17 mouse cellular contexts compared by ENCODE assay signal in genomic region chr10:17769856-17770255, GRCm38 (mm10). TPM values are rescaled to one million over a fixed set of nuclear protein-coding genes. Genes with fewer than 3 reads are reported as not detected.
DNase-seq lines count a peak whose midpoint lies in the region; ATAC-seq lines count a peak whose summit lies in the region.
"Had no signal": no experiment of that assay in that cellular context is flagged by ENCODE, and none has a peak within 500 bp of the region (broad histone marks: within the 10 kb centered on the region; RNA-seq: fewer than 3 reads in every experiment).

No protein-coding gene starts in this region.

- no peaks in the 10 kb centered on the region for H3K4me1 ChIP-seq in hindbrain, embryonic 11.5 days (replicated peaks; ENCODE audit: control insufficient read depth, insufficient read depth, low read length)
- no peaks in the 10 kb centered on the region for H3K4me1 ChIP-seq in hindbrain, embryonic 10.5 days (replicated peaks)
- H3K4me1 ChIP-seq in embryonic facial prominence, embryonic 14.5 days (ENCODE audit: control insufficient read depth, insufficient read depth, low read length): peaks cover under 1% of the 10 kb centered on the region; the same call in 1 of the 2 replicates
- H3K4me1 ChIP-seq in limb, embryonic 10.5 days: peaks cover 12% of the 10 kb centered on the region; the same call in 1 of the 2 replicates
- H3K4me1 ChIP-seq: limb, embryonic 15.5 days had no signal

- 76% methylated on average over 5 of the region's 5 CpGs for WGBS in hindbrain, embryonic 11.5 days
- 80% methylated on average over 5 of the region's 5 CpGs for WGBS in hindbrain, embryonic 10.5 days
- 37% methylated on average over 5 of the region's 5 CpGs for WGBS in embryonic facial prominence, embryonic 14.5 days
- WGBS in limb, embryonic 10.5 days: 62% methylated on average over 5 of the region's 5 CpGs

- no peaks in the 10 kb centered on the region for H3K9me3 ChIP-seq in hindbrain, embryonic 11.5 days (ENCODE audit: control insufficient read depth, low read length)
- H3K9me3 ChIP-seq in hindbrain, embryonic 10.5 days: no peaks in the 10 kb centered on the region
- H3K9me3 ChIP-seq in embryonic facial prominence, embryonic 14.5 days (ENCODE audit: control insufficient read depth, low read length): no peaks in the 10 kb centered on the region
- H3K9me3 ChIP-seq in limb, embryonic 10.5 days (replicated peaks): no peaks in the 10 kb centered on the region
- H3K9me3 ChIP-seq: limb, embryonic 15.5 days had no signal

- no peaks in the 10 kb centered on the region for H3K36me3 ChIP-seq in hindbrain, embryonic 11.5 days (ENCODE audit: control insufficient read depth, insufficient read depth, low read length)
- H3K36me3 ChIP-seq in hindbrain, embryonic 10.5 days: no peaks in the 10 kb centered on the region
- H3K36me3 ChIP-seq in embryonic facial prominence, embryonic 14.5 days (ENCODE audit: control insufficient read depth, insufficient read depth, low read length): no peaks in the 10 kb centered on the region
- no peaks in the 10 kb centered on the region for H3K36me3 ChIP-seq in limb, embryonic 10.5 days
- H3K36me3 ChIP-seq: limb, embryonic 15.5 days had no signal

- H3K9ac ChIP-seq in hindbrain, embryonic 11.5 days (ENCODE audit: low read depth, low read length): no peak overlapping the region
- no peak overlapping the region for H3K9ac ChIP-seq in embryonic facial prominence, embryonic 14.5 days (ENCODE audit: low read depth, low read length)
- H3K9ac ChIP-seq: limb, embryonic 15.5 days had no signal

- no peak for ATAC-seq in hindbrain, embryonic 11.5 days (ENCODE audit: low FRiP score)
- ATAC-seq in embryonic facial prominence, embryonic 14.5 days (ENCODE audit: low read depth): no peak
- ATAC-seq: hindbrain, embryonic 16.5 days had no signal

- H3K27me3 ChIP-seq in hindbrain, embryonic 11.5 days (ENCODE audit: control insufficient read depth, insufficient read depth, low read length): no peaks in the 10 kb centered on the region
- no peaks in the 10 kb centered on the region for H3K27me3 ChIP-seq in hindbrain, embryonic 10.5 days (ENCODE audit: insufficient read depth, poor library complexity, severe bottlenecking)
- no peaks in the 10 kb centered on the region for H3K27me3 ChIP-seq in embryonic facial prominence, embryonic 14.5 days (replicated peaks; ENCODE audit: control insufficient read depth, insufficient read depth, low read length)
- no peaks in the 10 kb centered on the region for H3K27me3 ChIP-seq in limb, embryonic 10.5 days (ENCODE audit: low read depth, poor library complexity, severe bottlenecking)
- H3K27me3 ChIP-seq: limb, embryonic 15.5 days had no signal

- no peak overlapping the region for H3K27ac ChIP-seq in hindbrain, embryonic 11.5 days (ENCODE audit: low read depth, low read length)
- H3K27ac ChIP-seq in hindbrain, embryonic 10.5 days: no peak overlapping the region
- peak overlapping the region; percentile 63; the same call in 1 of the 2 replicates for H3K27ac ChIP-seq in embryonic facial prominence, embryonic 14.5 days (replicated peaks; ENCODE audit: low read depth, low read length)
- H3K27ac ChIP-seq in limb, embryonic 10.5 days: peak overlapping the region; percentile 56; the same call in 1 of the 2 replicates
- H3K27ac ChIP-seq: left cerebral cortex, adult 2 months; limb, embryonic 15.5 days had no signal

- H3K4me2 ChIP-seq in hindbrain, embryonic 11.5 days (replicated peaks; ENCODE audit: low read depth, low read length): no peak overlapping the region
- H3K4me2 ChIP-seq in embryonic facial prominence, embryonic 14.5 days (ENCODE audit: low read depth, low read length): no peak overlapping the region
- H3K4me2 ChIP-seq: limb, embryonic 15.5 days had no signal

- peak; percentile 9 for DNase-seq in hindbrain, embryonic 11.5 days (ENCODE audit: low spot score)
- DNase-seq in hindbrain, embryonic 10.5 days (ENCODE audit: low spot score): no peak
- DNase-seq in brain, adult 2 months (ENCODE audit: low read depth, low spot score): peak; percentile 7
- DNase-seq in embryonic facial prominence, embryonic 14.5 days (ENCODE audit: low spot score): peak; percentile 93
- DNase-seq in limb, embryonic 10.5 days (ENCODE audit: low spot score): no peak
- DNase-seq in kidney, adult 18-20 months: no peak
- DNase-seq in urinary bladder, adult 2 months (ENCODE audit: low spot score): no peak
- DNase-seq in adipocyte (ENCODE audit: low spot score): no peak
- DNase-seq: adrenal gland, postnatal 36 days; cerebellum, postnatal 10 days; heart, postnatal 10 days; kidney, adult 2 months; kidney, postnatal 25 days; right cerebral cortex, adult 18-20 months had no signal

- H3K4me3 ChIP-seq in hindbrain, embryonic 11.5 days (ENCODE audit: low read depth, low read length): no peak overlapping the region
- no peak overlapping the region for H3K4me3 ChIP-seq in hindbrain, embryonic 10.5 days
- H3K4me3 ChIP-seq in embryonic facial prominence, embryonic 14.5 days (ENCODE audit: low read depth, low read length): no peak overlapping the region
- no peak overlapping the region for H3K4me3 ChIP-seq in limb, embryonic 10.5 days
- H3K4me3 ChIP-seq: left cerebral cortex, adult 2 months; limb, embryonic 15.5 days had no signal

RNA-seq across cellular contexts. Expression of gene Txlnb, which starts 26.2 kb away (rescaled TPM):
- 6.7 and 7.2 TPM in 2 replicates for polyA plus RNA-seq in hindbrain, embryonic 11.5 days (2014; fragmentation: Nextera tagmentation; extraction: Ambion mirVana)
- polyA plus RNA-seq in hindbrain, embryonic 10.5 days (2016; fragmentation: Nextera tagmentation; extraction: Ambion mirVana): 4.9 and 5.4 TPM in 2 replicates
- 6.7 and 8.2 TPM in 2 replicates for polyA plus RNA-seq in embryonic facial prominence, embryonic 14.5 days (2014; fragmentation: Nextera tagmentation; extraction: Ambion mirVana)
- polyA plus RNA-seq in limb, embryonic 10.5 days (2016; fragmentation: Nextera tagmentation; extraction: Ambion mirVana): 0.31 and 0.56 TPM in 2 replicates
- polyA plus RNA-seq in urinary bladder, adult 2 months (2012; rRNA removed): 1.3 and 2.1 TPM in 2 replicates

RNA-seq across cellular contexts. Expression of gene Cited2, which starts 46.8 kb away (rescaled TPM):
- 109 and 121 TPM in 2 replicates for polyA plus RNA-seq in hindbrain, embryonic 11.5 days (2014; fragmentation: Nextera tagmentation; extraction: Ambion mirVana)
- 76.3 and 113 TPM in 2 replicates for polyA plus RNA-seq in hindbrain, embryonic 10.5 days (2016; fragmentation: Nextera tagmentation; extraction: Ambion mirVana)
- 37.5 and 40.6 TPM in 2 replicates for polyA plus RNA-seq in embryonic facial prominence, embryonic 14.5 days (2014; fragmentation: Nextera tagmentation; extraction: Ambion mirVana)
- polyA plus RNA-seq in limb, embryonic 10.5 days (2016; fragmentation: Nextera tagmentation; extraction: Ambion mirVana): 49.9 and 52.4 TPM in 2 replicates
- 21.5 and 24.2 TPM in 2 replicates for polyA plus RNA-seq in urinary bladder, adult 2 months (2012; rRNA removed)

Comparison
In these comparisons a context has a peak if more than half of its experiments do, and no peak if none do; other contexts are left out.
1. DNase-seq: peak in hindbrain, embryonic 11.5 days (single experiment), brain, adult 2 months (single experiment) and embryonic facial prominence, embryonic 14.5 days (single experiment); none in hindbrain, embryonic 10.5 days (single experiment), limb, embryonic 10.5 days (single experiment), kidney, adult 18-20 months (single experiment), urinary bladder, adult 2 months (single experiment) and adipocyte (single experiment).
2. H3K27ac ChIP-seq: peak in embryonic facial prominence, embryonic 14.5 days (single experiment) and limb, embryonic 10.5 days (single experiment); none in hindbrain, embryonic 11.5 days (single experiment) and hindbrain, embryonic 10.5 days (single experiment).